Mouse (Mus musculus): ENCODE measurements around the gene Casp3.
"Not testable (repeated sequence)": the region's sequence is repeated elsewhere in the genome, so short reads cannot be mapped to it uniquely, and the experiment has no call there.

The Casp3 gene

DNA sequence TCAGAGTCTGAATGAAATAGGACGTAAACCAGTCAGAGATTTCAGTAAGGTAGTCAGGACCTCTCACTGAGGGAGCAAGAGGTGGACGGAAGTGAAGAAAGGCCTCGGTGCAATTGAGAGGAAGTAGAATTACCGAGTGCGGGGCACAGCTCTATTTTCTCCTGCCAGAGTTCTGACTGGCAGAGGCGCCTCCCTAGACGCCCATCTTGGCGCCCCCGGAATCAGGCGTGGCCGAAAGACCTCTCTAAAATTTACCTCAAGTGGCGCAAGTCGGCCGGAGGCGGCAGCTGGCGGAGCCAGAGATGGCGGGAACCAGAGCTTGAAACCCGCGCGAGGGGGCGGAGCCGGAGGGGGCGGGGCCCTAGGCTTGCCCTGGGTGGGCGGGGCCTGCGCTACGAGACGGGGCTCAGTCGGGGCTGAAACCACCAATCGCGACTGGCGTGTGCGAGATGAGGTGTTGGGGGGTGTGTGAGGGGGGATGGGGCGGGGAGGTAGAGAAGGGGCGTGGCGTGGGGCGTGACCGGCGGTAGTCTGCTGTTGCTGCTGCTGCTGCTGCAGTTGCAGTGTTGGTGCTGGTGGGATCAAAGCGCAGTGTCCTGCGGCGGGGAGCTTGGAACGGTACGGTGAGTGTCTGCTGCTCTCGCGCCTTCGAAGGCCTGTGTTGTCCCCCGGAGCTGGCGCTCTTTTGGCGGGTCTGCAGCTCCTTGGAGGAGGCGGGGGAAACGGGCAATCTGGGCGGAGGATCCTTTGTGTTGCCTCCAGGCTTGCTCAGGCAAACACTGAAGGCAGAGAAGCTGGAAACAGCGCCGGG lies at the start of gene Casp3, which contains the start of gene Primpol:
Casp3 (plus strand) TSS at position 413 of the 811 bp plus-strand sequence.
Primpol (minus strand) TSS at position 334 of the 811 bp plus-strand sequence.
- in situ Hi-C loops (cut with MboI): no loop called here

DNA sequence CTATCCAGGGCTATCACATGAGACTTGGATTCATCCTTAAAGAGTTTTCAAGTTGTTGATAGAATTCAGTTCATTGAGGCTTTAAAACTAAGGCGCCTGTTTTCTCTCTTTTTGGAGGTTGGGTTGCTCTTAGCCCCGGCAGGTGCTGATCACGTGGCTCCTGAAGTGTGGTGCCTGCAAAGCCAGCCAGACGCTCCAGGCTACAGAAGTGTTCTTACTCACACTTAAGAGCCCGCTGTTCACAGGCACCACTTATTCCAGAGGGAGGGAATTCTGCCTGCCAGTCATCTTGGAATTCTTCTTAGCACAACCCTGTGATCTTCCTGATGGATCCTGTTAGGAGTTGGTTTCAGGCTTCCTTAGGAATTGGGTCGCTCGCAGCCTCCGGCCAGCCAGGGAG lies 49.1 kb upstream of the Casp3 start:
- in situ Hi-C loops (cut with MboI): loop anchor here (25.0 kb wide), 1 partner anchor 794 kb away; no protein-coding TSS in a partner anchor

DNA sequence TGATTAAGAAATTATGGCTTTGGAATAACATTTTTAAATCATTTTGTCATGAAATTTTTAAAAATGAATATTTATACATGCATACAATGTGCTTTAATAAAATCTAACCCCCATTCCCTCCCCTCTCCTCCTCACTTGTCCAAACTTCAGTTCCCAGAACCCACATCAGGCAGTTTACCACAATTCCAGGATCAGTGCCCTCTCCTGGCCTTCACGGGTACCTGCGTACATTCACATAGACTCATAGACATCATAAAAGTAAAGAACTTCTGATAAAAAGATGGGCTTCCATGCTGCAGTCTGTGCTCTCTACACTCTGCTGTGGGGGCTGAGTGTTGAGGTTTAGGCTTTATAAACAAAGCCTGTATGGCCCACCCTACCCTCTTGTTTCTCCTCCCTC lies 48.1 kb upstream of the Casp3 start:
- in situ Hi-C loops (cut with MboI): loop anchor here (25.0 kb wide), 1 partner anchor 793 kb away; no protein-coding TSS in a partner anchor

DNA sequence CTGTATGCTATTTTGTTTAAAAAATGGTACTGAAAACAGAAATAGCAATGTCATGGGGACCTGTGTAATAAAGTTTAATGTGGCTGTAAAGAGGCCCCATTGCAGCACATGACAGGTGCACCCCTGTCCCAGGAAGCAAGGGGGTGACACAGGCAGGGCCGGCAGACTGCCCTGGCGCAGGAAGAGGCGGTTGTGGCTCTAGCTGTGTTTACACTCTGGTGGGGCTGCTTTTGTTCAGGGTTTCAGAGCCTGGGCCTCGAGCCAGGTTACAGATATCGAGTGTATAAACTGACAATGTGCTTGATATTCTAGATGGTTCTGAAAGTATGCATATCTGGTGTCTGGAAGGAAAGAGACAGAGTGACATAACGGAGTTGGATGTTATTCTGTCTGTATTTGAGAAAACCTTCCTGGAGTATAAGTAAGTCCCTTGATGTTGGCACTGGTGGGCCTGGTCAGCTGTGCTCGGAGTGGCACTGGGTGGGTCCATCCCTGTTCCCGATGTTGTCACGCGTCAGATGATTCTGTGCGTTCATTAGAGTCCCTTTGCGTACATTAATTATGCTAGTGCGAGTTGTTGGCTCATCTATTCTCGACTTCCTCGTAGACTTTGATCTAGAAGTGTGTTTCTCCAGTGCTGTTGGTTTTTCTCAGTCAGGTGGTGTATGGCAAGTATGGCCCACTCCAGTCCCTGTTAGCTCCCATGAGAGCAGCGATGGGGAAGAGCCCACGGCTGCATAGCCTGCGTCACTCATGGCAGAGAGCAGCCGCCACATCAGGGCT lies 47.2 kb upstream of the Casp3 start:
- in situ Hi-C loops (cut with MboI): loop anchor here (25.0 kb wide), 1 partner anchor 792 kb away; no protein-coding TSS in a partner anchor

DNA sequence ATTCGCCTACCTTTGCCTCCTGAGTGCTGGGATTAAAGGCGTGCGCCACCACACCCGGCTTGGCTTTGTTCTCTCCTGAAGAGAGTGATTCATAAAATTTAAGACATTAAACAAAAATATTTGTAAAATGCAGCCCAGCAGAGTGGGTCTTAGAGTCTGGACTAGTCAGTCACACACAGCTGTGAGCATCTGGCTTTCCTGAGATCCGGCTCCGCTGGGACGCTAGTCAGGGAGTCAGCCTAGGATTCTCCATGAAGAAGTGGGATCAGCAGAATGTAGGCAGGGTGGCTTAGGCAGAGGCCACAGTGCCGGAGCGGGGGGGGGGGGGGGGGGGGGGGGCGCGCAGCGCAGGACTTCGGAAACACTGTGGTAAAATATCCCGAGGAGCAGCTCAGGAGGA lies 46.4 kb upstream of the Casp3 start:
- in situ Hi-C loops (cut with MboI): loop anchor here (25.0 kb wide), 1 partner anchor 792 kb away; no protein-coding TSS in a partner anchor

DNA sequence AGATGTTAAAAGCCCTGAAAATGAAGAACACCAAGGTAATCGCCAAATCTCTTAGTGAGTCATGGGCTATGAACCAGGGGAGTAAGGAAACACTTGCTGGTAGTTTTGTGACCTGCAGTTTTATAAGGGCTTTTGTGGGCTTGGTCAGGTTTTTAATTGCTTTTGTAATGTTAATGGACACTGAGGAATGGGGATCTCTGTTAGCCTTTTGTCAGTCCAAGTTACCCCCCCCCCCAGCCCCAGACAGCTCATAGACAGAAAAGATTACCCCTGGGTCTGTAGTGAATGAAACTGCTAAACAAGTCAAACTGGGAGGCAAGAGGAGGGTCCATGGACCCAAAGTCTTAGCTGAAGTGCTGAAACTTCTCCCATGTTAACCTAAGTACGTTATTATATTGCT lies 43.6 kb upstream of the Casp3 start:
- in situ Hi-C loops (cut with MboI): loop anchor here (25.0 kb wide), 1 partner anchor 789 kb away; no protein-coding TSS in a partner anchor

DNA sequence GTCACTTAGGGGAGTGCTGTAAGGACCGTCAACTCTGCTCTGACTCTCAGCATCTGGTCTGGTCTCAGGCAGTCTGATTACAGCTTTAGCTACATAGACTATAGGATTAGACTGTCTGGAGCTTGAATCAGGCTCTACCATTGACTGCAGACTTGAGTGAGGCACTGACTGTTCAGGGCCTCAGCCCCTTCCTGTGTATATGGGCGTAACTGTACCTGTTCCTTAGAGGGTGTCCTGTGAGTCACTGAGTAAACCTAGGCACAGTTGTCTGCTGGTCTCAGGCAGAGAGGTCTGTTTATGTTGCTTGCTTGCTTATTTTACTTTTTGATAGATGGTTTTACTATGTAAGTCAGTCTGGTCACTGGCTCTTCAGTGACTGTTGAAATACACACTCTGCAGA lies 43.1 kb upstream of the Casp3 start:
- in situ Hi-C loops (cut with MboI): loop anchor here (25.0 kb wide), 1 partner anchor 788 kb away; no protein-coding TSS in a partner anchor

DNA sequence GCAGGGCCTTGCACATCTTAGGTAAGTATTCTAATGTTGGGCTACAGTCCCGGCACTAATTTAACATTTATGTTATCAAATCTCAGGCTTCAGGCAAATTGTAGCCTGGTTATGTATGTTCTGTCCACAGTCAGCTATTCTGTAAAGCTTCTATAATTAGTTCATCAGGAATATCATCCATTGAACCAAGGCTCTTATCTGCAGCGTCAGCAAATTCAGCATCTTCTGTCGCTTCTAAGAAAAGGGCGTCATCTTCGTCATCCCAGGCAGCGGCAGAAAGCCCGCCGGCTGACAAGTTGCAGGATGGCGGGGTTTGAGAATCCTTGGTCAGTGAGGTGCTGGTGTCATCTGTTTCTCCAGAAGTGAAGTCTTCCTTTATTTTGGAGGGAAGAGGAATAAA lies 38.3 kb upstream of the Casp3 start:
- in situ Hi-C loops (cut with MboI): no loop called here

DNA sequence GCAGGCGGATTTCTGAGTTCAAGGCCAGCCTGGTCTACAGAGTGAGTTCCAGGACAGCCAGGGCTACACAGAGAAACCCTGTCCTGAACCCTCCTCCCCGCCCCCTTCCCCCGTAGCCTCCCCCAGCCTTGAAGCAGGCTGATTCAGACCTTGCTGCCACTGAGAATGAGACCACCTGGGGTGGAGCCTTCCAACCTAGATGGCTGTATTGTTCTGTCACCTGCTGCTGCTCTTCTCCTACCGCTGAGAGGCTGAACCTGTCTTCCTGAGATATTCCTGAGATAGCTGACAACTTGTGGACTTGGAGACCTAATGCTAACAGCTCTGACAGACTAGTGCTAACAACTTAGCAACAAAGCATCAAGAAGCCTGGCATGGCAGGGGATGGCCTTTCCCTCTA lies 32.8 kb upstream of the Casp3 start:
- in situ Hi-C loops (cut with MboI): not testable (repeated sequence)

DNA sequence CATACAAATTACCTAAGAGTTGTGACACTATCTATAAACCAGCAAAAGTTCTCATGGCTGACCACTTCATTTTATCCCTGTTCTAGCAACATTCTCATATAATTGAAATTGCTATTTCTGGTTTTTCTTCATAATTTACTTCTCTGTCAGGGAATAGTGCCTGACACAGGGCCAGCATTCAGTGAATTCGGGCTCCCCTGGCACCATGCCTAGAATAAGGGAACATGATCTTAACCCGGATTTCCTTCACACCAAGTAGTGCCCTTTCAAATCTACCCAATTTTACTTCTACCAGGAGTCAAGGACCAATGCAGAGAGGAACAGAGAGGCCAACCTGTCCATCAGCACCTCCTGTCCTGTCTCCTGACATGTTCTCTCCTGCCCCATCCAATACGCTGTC lies 31.5 kb upstream of the Casp3 start:
- in situ Hi-C loops (cut with MboI): no loop called here

DNA sequence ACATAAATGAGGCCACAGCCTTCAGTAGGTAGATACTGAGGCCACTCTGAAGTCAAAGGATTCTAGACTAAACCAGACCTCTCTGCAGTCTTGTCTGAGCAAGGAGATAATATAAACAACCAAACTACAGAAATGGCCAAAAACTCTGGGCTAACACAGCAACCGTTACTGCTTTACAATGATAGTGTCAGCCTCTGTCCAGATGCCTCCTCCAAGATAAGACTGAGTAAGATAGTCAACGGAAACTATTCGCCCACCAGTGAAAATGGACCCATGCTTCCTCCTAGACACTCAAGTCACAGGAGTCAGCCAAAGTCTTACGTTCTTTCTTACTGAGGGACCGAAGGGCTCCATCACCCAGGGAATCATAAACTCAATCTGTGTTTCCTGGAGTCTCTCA lies 29.2 kb upstream of the Casp3 start:
- in situ Hi-C loops (cut with MboI): no loop called here

DNA sequence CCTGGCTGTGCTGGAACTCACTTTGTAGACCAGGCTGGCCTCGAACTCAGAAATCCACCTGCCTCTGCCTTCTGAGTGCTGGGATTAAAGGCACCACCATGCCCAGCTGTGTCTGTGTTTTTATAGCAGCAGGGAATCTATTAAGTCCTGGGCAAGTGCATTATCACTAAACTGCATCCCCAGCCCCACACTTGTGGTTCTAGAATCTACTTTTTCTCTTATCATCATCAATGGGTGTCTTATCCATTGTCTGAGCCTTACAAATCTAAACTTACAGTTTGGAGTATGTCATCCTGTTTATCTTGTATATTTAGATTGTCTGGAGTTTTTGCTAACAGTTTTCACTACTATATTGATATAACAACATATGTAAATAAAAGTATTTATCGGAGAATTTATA lies 28.4 kb upstream of the Casp3 start:
- in situ Hi-C loops (cut with MboI): no loop called here

DNA sequence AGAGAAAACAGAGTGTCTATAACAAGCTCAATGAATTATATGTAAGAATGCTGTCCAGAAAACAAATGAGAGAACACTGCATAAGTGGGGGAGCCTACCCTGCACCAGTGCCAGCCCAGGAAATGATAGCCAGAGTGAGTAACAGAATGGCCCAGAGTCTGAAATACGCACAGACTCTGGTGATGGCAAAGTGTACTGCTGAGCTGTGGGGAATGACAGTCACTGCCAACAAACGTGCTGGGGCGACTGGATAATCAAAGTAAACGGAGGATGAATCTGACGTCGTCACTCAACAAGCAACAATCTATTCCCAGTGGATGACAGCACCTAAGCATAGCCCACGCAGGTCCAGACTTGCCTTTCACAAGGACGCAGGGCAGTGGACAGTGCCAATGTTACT lies 24.0 kb upstream of the Casp3 start:
- in situ Hi-C loops (cut with MboI): no loop called here

DNA sequence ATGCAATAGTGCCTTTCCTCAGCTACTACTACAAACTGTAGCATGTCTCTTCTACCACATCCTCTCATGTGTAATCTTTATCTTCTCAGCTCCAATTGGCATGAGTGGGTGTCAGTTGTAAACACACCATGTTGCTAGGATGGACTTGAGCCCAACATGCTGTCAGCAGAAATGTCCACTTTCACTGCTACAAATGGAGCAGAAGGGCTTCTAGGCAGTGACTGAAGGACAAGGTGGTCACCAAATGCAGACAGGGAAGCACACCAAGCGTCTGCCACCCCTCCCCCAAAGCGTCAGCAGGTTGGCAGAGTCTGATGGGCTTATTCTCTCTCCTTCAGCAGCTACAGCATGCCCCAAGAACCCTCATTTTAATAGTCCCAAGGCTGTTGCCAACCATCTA lies 23.3 kb upstream of the Casp3 start:
- in situ Hi-C loops (cut with MboI): no loop called here

DNA sequence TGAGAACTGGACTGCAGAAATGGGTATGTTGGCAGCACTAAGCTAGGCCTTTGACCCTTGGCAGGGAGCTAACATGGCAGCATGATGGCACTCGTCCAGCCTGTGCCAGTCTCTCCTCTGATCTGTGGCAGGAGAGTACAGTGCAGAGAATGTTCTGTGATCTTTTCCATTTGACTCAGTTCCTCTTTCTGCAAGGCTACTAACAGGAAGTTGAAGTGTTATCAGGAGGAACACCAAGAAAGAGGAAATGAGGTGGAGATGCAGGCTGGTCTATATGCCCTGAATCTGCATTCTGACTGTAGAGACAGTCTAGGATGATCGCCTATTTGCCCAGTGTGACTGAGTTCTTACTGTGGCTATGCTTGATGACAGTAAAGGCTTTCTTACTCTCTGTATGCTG lies 21.5 kb upstream of the Casp3 start:
- in situ Hi-C loops (cut with MboI): no loop called here

DNA sequence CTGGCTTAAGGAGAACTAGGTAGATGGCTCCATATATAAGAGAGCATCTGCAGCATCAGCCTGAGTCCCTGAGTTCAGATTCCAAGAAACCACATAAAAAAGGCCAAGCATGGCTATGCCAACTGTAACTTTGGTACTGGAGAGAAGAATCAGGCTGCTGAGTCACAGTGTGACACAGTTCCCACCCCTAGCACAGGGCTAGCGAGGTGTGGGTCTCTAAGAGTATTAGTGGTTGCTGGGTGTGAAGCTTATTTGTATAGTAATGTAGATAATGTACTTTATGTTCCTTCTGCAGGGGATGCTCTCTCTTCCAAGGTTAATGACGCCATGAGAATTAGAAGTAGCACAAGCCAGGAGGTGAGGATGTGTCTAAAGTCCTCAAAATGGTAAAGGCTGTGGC lies 20.6 kb upstream of the Casp3 start:
- in situ Hi-C loops (cut with MboI): no loop called here

DNA sequence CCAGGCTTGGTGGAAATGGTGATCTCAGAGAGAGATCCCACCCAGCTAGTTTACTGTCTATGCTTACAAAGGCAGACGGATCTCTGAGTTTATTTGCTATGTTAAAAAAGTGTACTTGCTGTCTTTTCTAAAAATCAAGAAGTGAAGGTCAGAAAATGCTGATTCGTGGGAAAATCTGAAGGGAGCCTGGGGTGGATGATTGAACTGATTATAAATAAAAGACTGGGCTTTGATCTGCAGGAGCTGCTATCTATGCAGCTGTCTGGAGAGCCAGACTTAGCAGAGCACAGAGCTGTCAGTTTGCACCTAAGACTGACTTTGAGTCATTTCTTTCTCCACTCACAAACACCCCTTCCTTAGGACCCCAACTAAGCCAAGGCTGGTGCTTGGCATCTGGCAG lies 19.7 kb upstream of the Casp3 start:
- in situ Hi-C loops (cut with MboI): no loop called here

DNA sequence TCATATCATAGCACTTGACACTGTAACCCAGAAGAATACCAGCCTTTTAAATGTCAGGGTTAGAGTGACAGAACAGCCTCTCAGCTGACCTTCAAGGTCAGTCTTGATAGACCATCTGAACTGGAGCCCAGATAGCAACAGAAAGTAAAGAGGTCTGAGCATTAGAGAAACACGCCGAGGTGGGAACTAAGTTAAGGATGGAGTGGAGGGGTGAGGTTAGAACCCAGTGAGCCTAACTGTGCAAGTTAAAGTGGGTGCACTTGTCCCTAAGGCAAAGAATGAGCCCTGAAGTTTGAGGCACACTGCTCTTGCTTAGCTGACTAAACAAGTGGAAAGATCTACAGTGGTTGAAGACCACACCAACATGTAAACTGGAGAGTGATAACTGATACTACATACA lies 19.0 kb upstream of the Casp3 start:
- in situ Hi-C loops (cut with MboI): no loop called here

DNA sequence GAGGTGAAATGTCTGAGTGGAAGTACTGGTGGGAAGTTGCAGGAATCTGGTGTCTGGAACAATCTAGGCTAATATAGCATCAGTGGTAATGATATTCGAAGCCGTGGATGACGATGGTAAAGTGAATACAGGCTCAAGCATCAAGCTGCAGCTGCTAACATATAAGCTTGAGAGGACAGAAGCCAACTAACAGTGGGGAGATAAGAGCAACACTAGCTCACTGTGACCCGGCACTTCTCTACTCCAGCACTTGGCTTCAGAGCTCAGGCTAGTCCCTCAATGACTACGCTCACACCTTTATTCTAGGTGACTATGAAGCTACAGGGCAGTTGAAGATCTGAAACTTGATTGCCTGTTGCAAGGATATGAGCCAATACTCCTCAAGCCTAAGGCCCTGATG lies 18.3 kb upstream of the Casp3 start:
- in situ Hi-C loops (cut with MboI): no loop called here

DNA sequence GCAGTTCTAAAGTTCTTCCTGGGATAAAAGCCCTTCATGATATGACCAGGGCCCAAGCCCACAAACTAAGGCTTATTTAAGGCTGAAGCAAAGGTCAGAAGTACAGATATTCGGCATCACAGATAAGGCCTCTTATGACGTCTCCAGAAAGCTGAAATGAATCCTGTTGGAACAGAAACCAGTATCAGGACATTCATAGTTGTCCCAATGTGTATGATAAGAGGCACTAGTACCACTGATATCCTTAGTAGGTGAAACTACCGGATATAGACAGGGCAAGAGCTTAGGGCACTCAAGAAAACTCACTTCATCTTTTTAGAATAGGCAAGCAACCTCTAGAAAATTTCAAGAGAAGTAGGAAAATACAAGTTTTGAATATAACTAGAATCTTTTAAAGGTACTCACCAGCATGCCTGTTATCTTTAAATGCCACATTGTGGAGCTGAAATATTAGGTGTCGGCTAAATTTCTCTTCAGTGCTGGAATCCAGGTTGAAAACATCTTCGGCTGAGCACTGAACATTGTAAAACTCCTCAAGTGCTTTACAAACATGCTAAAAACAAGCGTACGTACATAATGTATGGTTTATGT lies 17.7 kb upstream of the Casp3 start:
- in situ Hi-C loops (cut with MboI): no loop called here

DNA sequence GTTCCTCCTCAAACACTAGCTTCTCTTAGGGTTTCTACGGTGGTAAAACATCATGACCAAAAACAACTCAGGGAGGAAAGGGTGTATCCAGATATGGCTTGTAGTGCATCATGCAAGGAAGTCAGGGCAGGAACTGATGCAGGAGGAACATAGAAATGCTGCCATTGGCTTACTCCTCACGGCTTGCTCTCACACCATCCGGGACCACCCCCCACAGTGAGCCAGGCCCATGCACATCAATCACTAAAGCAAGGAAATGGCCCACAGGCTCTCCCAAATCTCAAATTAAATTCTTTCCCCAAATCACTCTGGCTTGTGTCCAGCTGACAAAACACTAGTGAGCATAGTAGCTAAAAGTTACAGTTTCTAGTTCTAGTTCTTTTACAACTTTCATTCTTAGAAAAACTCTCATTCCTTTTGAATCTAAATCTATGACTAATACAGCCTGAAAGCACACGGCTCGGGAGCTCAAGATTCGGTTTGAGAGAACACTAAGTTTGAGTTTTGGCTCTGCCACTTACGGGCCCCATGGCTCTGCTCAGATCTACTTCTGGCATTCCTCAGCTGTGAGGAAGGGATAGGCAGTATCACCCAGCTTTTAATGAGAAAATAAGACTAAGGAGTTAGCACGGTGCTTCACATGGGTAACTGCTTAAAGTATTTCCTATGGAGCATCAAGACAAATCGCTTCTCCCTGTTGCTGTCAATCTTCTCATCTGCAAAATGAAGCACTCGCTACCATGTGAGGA lies 16.0 kb upstream of the Casp3 start:
- in situ Hi-C loops (cut with MboI): no loop called here

DNA sequence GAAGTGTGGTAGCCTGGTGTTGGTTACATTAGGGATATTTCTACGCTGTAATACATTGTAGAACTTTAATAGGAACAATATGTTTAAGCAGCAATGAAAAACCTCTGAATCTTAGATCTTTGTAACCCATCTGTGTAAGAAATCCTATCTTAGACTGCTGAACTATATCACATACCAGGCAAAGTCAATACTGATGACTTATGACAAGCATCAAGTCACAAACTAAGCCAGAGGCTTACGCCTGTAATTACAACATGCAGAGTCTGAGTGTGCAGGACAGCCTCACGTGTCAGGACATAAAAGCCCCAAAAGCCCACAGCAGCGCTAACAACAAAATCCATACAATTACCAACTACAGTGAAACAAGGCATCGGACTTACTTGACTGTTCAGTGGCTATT lies 13.5 kb upstream of the Casp3 start:
- in situ Hi-C loops (cut with MboI): no loop called here
